Mouse (Mus musculus) liver, embryonic 11.5 days (tissue): ENCODE measurements at regions not wholly inside any gene's neighbourhood (a gene's known extent, or its start where the extent isn't known, plus 50 kb on each side); places are given as distances from the start of the nearest gene placed in this dataset.
A peak's percentile ranks its signal among the peaks of the same experiment; 100 is the strongest.

Experiments used
- ATAC-seq: fragments of 200-750 bp; cut with Nextera tagmentation; replicated peaks from 2 replicates; pipeline ENCODE4 v1.8.0; 2017; ENCODE audit warnings: moderate number of reproducible peaks, mild to moderate bottlenecking, moderate TSS enrichment, moderate library complexity; ENCODE audit not compliant: low FRiP score
- DNase-seq: peaks from one replicate; pipeline ENCODE4 v3.0.0-alpha.2; 2017; ENCODE audit warnings: low spot score
- H3K27ac ChIP-seq: fragments of 300-500 bp; sonication (generic); 2 replicates; pipeline ENCODE4 v1.5.1; 2014; ENCODE audit warnings: mild to moderate bottlenecking, low read depth, low read length, control low read depth
- H3K27me3 ChIP-seq: fragments of 300-500 bp; sonication (generic); replicated peaks from 2 replicates; pipeline ENCODE4 v1.6.1; 2014; ENCODE audit warnings: low read length, mixed read lengths; ENCODE audit not compliant: control insufficient read depth, insufficient read depth
- H3K36me3 ChIP-seq: fragments of 300-500 bp; sonication (generic); 2 replicates; pipeline ENCODE4 v1.6.1; 2014; ENCODE audit warnings: mild to moderate bottlenecking, low read length, moderate library complexity, mixed read lengths; ENCODE audit not compliant: control insufficient read depth, insufficient read depth
- H3K4me1 ChIP-seq: fragments of 300-500 bp; sonication (generic); replicated peaks from 2 replicates; pipeline ENCODE4 v1.6.1; 2014; ENCODE audit warnings: low read length, mixed read lengths; ENCODE audit not compliant: control insufficient read depth, insufficient read depth
- H3K4me2 ChIP-seq: fragments of 300-500 bp; sonication (generic); 2 replicates; pipeline ENCODE4 v1.6.1; 2014; ENCODE audit warnings: mild to moderate bottlenecking, control low read depth, moderate library complexity
- H3K4me3 ChIP-seq: fragments of 300-500 bp; sonication (generic); 2 replicates; pipeline ENCODE4 v1.5.1; 2014; ENCODE audit warnings: low read depth, low read length, control low read depth
- H3K9ac ChIP-seq: fragments of 300-500 bp; sonication (generic); 2 replicates; pipeline ENCODE4 v1.6.1; 2014; ENCODE audit warnings: low read depth, low read length, control low read depth
- H3K9me3 ChIP-seq: fragments of 300-500 bp; sonication (generic); 2 replicates; pipeline ENCODE4 v1.6.1; 2016; ENCODE audit warnings: low read length, inconsistent platforms, mixed read lengths; ENCODE audit not compliant: control insufficient read depth
- WGBS: fragments of 180-500 bp; shearing (Covaris S2); extraction: QIAGEN DNeasy Blood & Tissue Kit; methylation state at CpG from one replicate; pipeline ENCODE4 v1.1.7; 2014; 5-methylcytosine and 5-hydroxymethylcytosine counted together

DNA sequence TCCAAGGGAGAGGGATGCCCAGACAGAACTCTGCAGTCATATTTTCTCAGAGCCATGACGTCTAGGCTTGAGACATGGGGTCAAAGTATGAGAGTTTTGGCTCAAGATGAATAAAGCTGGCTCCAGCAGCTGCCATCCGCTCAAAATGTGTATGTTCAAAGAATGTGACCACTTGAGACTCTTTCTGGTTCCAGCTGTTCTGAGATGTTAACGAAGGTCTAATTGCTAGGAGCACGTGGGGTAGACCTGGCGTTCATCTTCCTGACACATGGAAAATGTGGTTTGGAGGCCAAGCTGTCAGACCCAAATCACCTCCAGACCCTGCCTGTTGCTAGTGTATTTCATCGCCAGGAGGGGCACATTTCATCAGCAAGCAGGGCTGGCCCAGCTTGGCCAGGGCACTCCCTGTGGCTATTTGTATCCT lies 58.9 kb upstream of the Ankrd1 start:
- Histone ChIP-seq H3K9ac (no peak overlapping the region), H3K27me3 (0 out of 2 replicates have a peak, but pooled peaks cover 2% of the 10 kb centered on the region), H3K4me1 (no peaks in the 10 kb centered on the region), H3K27ac (no peak overlapping the region), H3K9me3 (no peaks in the 10 kb centered on the region), H3K4me3 (no peak overlapping the region), H3K36me3 (no peaks in the 10 kb centered on the region), H3K4me2 (no peak overlapping the region)
- DNase-seq (no peak), ATAC-seq (no peak)
- 57% methylated on average over 6 of the region's 6 CpGs for WGBS

DNA sequence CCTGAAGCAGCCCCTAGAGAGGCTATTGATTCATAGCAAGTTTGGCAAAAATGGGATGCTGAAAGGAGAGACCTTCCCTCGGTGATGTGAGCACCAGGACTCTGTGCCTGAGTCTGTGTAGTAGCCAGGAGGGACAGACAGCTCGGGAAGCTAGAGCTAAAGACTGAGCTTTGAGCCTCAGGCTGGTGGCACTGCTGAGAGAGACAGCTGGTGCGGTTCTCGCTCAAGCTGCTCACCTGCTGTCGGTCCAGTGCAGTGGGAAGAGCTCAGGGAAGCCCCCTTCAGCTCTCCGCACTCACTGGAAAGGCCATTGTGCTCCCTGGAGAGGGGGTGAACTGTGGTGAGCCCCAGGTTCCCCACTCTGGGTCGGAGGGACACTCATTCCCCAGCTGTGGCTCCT lies 60.4 kb upstream of the Ankrd1 start:
- Histone ChIP-seq H3K27me3 (0 out of 2 replicates have a peak, but pooled peaks cover 2% of the 10 kb centered on the region), H3K9me3 (no peaks in the 10 kb centered on the region), H3K27ac (no peak overlapping the region), H3K4me3 (no peak overlapping the region), H3K4me2 (no peak overlapping the region), H3K9ac (no peak overlapping the region), H3K36me3 (no peaks in the 10 kb centered on the region), H3K4me1 (no peaks in the 10 kb centered on the region)
- 72% methylated on average over 7 of the region's 7 CpGs for WGBS
- no peak for ATAC-seq
- DNase-seq, result no peak

DNA sequence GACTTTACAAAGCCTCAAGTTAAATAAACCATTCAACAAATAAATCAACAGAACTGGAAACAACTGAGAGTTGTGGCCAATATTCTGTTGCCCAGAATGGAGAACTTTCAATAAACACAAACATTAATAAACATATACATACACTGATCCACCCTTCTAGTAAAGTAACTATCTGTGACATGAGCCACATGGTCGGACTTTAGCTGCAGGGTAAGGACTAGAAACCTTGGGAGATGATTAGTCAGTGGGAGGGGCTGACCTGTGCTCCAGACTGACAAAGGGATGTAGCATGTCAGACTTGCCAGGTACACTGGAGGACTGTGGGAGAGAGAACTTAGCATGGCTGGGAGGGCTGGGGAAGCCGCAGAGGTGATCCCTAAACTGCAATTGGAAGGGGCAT lies 61.6 kb upstream of the Ankrd1 start:
- 0 out of 2 replicates have a peak, but pooled peaks cover 2% of the 10 kb centered on the region for H3K27me3 ChIP-seq
- WGBS, result 51% methylated on average over 2 of the region's 2 CpGs
- H3K4me1 ChIP-seq, result no peaks in the 10 kb centered on the region
- DNase-seq (no peak), ATAC-seq (no peak)
- no peaks in the 10 kb centered on the region for H3K36me3 ChIP-seq
- no peak overlapping the region for H3K27ac ChIP-seq
- H3K9ac ChIP-seq, result no peak overlapping the region
- H3K4me3 ChIP-seq, result no peak overlapping the region
- H3K4me2 ChIP-seq, result no peak overlapping the region
- no peaks in the 10 kb centered on the region for H3K9me3 ChIP-seq

DNA sequence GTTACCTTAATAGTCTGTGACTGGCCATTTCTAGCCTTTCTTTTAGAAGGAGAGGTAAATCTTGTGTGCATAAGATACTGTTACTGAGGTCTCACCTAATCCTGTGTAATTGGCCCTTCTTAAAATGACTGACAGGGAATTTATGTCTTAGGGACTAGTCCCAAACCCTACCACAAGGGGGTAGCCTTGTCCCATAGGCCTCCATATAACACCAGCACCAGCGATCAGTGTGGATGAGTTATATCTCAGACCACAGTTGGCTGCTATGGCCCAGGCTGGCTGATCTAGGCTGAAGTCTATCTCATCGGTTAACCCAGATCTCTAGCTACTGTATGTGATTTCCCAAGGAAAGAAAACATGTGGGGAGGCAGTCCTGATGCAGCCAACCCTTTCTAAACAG lies 63.2 kb upstream of the Ankrd1 start:
- Histone ChIP-seq H3K36me3 (no peaks in the 10 kb centered on the region), H3K27me3 (0 out of 2 replicates have a peak, but pooled peaks cover 2% of the 10 kb centered on the region), H3K4me2 (no peak overlapping the region), H3K27ac (no peak overlapping the region), H3K4me3 (no peak overlapping the region), H3K4me1 (no peaks in the 10 kb centered on the region), H3K9ac (no peak overlapping the region), H3K9me3 (no peaks in the 10 kb centered on the region)
- ATAC-seq (peak; percentile 76), DNase-seq (no peak)
- 22% methylated on average over 2 of the region's 2 CpGs for WGBS

DNA sequence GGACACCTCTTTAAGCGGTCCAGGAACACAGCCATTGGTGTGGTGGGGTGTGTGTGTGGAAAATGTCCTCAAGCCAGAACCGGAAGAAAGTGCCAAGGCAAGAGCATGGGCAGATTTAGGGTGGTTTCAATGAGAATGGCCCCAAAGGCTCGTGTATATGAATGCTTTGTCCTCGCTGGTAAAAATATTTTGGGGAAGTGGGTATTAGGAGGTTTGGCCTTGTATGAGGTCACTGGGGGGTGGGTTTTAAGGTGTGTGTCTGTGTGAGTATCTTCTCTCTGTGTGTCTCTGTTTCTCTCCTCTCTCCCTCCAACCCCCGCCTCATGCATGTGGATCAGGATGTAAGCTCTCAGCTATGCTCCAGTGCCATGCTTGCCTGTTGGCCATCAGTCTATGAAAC lies 69.8 kb upstream of the Ankrd1 start:
- H3K4me1 ChIP-seq, result no peaks in the 10 kb centered on the region; the same call in 1 of the 2 replicates
- no peaks in the 10 kb centered on the region for H3K9me3 ChIP-seq
- H3K9ac ChIP-seq, result no peak overlapping the region
- ATAC-seq, result no peak
- no peaks in the 10 kb centered on the region for H3K36me3 ChIP-seq
- no peak overlapping the region for H3K4me2 ChIP-seq
- DNase-seq, result no peak
- no peak overlapping the region for H3K27ac ChIP-seq
- 70% methylated on average over 5 of the region's 5 CpGs for WGBS
- H3K27me3 ChIP-seq, result no peaks in the 10 kb centered on the region
- no peak overlapping the region for H3K4me3 ChIP-seq

DNA sequence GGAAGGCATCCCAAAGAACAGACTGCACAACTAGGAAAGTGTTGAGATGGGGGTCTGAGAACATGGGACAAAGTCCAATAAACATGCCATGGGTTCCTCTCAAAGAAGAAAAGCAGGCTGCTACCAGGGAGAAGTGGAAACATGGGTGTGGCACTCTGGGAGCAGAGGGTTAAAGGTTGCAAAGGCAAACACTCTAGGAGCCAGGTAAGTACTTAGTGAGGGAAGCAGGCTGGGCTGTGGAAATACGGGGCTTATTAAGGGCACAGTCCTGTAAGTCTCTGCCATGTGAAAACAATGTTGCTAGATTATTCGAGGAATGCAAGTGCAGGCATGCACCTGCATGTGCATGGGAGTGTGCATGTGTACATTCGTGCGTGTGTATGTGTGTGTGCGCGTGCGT lies 71.7 kb upstream of the Ankrd1 start:
- Histone ChIP-seq H3K27me3 (no peaks in the 10 kb centered on the region), H3K4me2 (no peak overlapping the region), H3K9ac (no peak overlapping the region), H3K4me3 (no peak overlapping the region), H3K27ac (no peak overlapping the region), H3K9me3 (no peaks in the 10 kb centered on the region), H3K4me1 (no peaks in the 10 kb centered on the region; the same call in 1 of the 2 replicates), H3K36me3 (no peaks in the 10 kb centered on the region)
- 86% methylated on average over 7 of the region's 7 CpGs for WGBS
- ATAC-seq (no peak), DNase-seq (no peak)

DNA sequence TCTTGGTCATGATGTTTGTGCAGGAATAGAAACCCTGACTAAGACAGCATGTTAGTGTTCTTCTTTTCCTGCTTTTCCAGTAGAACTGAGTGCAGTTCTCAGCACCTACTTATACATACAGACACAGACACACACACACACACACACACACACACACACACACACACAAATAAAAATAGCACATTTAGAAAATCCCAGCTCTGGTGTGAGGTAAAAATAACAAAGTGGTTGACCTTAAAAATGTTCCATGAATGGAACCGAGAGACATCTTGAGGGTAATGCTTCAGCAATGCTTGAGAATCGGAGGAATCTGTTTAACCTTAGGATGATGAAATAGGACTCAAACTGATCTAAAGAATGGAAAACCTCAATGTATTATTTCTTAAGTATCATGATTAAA lies 84.4 kb upstream of the Ankrd1 start:
- ATAC-seq, result no peak

DNA sequence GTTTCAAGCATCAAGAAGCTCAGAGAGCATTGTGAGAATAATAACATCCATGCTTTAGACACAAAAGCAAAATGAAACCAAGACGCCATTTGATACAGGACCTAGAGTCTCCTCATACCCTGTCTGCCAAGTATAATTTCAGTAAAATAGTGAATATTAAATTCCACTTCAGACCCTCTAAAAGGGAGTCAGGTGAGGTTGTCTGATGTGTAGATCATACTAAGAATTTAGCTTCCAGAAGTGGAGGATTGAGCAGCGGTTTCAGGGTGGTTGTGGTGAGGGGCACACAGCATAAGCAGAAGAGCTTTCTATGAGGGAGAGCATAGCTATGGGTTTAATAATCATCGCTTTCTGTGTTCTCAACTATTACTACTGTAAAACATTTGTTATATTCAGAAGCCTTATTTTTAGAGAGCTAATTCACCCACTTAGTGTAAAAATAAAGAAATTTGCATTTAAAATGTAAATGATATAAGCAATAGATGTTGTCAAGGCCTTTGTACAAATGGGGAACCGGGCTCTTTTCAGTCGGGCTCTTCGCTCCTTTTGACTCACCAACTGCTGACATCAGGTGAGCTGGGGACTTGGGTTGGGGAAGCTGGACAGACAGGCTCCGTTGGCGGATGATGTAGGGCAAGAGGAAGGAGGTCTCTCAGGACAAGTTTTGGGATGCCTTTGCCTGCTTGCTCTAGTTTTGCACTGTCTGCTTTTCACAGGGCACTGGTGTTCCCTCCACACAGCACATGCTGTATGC lies 85.2 kb upstream of the Ankrd1 start:
- DNase-seq (no peak), ATAC-seq (no peak)
- H3K9me3 ChIP-seq, result no peaks in the 10 kb centered on the region
- H3K27ac ChIP-seq, result no peak overlapping the region
- 88% methylated on average over 8 of the region's 8 CpGs for WGBS
- no peak overlapping the region for H3K4me2 ChIP-seq
- H3K9ac ChIP-seq, result no peak overlapping the region
- no peaks in the 10 kb centered on the region for H3K27me3 ChIP-seq
- no peaks in the 10 kb centered on the region; the same call in 1 of the 2 replicates for H3K4me1 ChIP-seq
- H3K4me3 ChIP-seq, result no peak overlapping the region
- no peaks in the 10 kb centered on the region for H3K36me3 ChIP-seq

More for the DNA sequence above, 84.4 kb upstream of the Ankrd1 start:
- H3K4me1 ChIP-seq, result no peaks in the 10 kb centered on the region; the same call in 1 of the 2 replicates
- H3K36me3 ChIP-seq, result no peaks in the 10 kb centered on the region
- no peak overlapping the region for H3K9ac ChIP-seq
- no peak overlapping the region for H3K4me3 ChIP-seq
- H3K4me2 ChIP-seq, result no peak overlapping the region
- DNase-seq, result no peak
- H3K27ac ChIP-seq, result no peak overlapping the region
- no peaks in the 10 kb centered on the region for H3K9me3 ChIP-seq
- WGBS, result 81% methylated on average over 2 of the region's 2 CpGs
- no peaks in the 10 kb centered on the region for H3K27me3 ChIP-seq

DNA sequence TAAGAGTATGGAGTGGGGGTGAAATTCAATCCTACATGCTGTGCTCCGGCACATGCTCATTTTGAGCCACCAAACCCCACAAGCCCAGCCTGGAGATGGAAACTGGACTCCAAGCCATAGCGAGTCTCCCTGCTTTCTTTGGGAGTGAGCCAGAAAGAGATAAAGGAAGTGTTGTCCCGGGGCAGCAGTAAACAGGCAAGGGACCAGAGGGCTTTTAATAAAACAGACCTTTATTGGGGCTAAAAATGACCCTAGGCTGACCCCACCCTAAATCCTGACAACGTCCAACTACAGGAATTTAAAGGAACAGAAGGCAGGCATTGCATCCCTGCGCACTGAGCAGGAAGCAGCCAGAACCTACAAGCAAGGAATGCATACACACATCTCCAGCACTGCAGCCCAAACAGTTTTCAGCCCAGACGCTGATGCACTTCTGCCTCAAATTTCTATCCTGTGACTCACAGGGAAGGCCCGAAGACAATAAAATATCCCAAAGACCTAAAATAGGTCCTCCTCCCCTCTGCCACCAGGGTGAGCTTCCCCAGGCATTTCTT lies 87.9 kb upstream of the Ankrd1 start:
- DNase-seq (no peak), ATAC-seq (no peak)
- H3K36me3 ChIP-seq, result no peaks in the 10 kb centered on the region
- H3K27ac ChIP-seq, result no peak overlapping the region
- H3K27me3 ChIP-seq, result no peaks in the 10 kb centered on the region
- no peaks in the 10 kb centered on the region for H3K9me3 ChIP-seq
- no peaks in the 10 kb centered on the region; the same call in 1 of the 2 replicates for H3K4me1 ChIP-seq
- no peak overlapping the region for H3K4me2 ChIP-seq
- H3K4me3 ChIP-seq, result no peak overlapping the region
- H3K9ac ChIP-seq, result no peak overlapping the region
- WGBS, result 51% methylated on average over 7 of the region's 7 CpGs
